Mouse (Mus musculus): Measurements from ENCODE around the gene Gm21812. TPM values are rescaled to one million over a fixed set of nuclear protein-coding genes. Genes with fewer than 3 reads are reported as not detected.
"Not testable (repeated sequence)": the region's sequence is repeated elsewhere in the genome, so short reads cannot be mapped to it uniquely, and the experiment has no call there.

The Gm21812 gene
- total RNA-seq (2021) = not detected

GRCm38 (mm10) chrY:9347084-9347483, at the start of gene Gm21812:
Gene Gm21812 (minus strand): TSS chrY:9347184.
- DNase-seq (ENCODE audit: extremely low spot score in 1 of 2, low spot score in 1 of 2) = not testable (repeated sequence)

Other genes with a start within 250 kb of the Gm21812 start
- gene Gm21292, start 213.3 kb downstream of the Gm21812 start, total RNA-seq (2021) = not detected
- gene Gm21721, start 145.0 kb downstream of the Gm21812 start, total RNA-seq (2021) = not detected
- gene Gm21874, start 69.0 kb upstream of the Gm21812 start, total RNA-seq (2021) = not detected